Mouse (Mus musculus) hematopoietic stem cell, adult 5-6 weeks (primary cell): ENCODE measurements around the gene Etfdh. TPM values are rescaled to one million over a fixed set of nuclear protein-coding genes. Genes with fewer than 3 reads are reported as not detected.

ENCODE experiments used
- ATAC-seq, 2 experiments: fragments of 125-278 bp in 1 of 2; replicated peaks in 1 of 2; 2 replicates each; pipeline ENCODE4 v1.8.0; 2016 to 2017; ENCODE audit warnings: inconsistent platforms in 2 of 2, mild to moderate bottlenecking in 2 of 2, moderate number of reproducible peaks in 2 of 2, low read depth in 1 of 2, moderate TSS enrichment in 1 of 2; ENCODE audit not compliant: low FRiP score in 2 of 2, poor library complexity in 2 of 2, severe bottlenecking in 2 of 2, insufficient read depth in 1 of 2, low TSS enrichment in 1 of 2
- total RNA-seq: library from RNA; stranded (forward); fragments of 172-1452, 232-1000 nt; gene quantifications from 2 replicates; pipeline ENCODE4 v1.2.3, GENCODE M21; 2017

Etfdh gene
- total RNA-seq, 1 experiment from 2014 or later: 71.4 TPM

GRCm38 (mm10) chr3:79561784-79562715 is 67.2 kb downstream of the Etfdh start:
- ATAC-seq: no peak

GRCm38 (mm10) chr3:79560555-79560954 is 68.7 kb downstream of the Etfdh start:
- no peak for ATAC-seq

- ATAC-seq: peak in 1 of 2 experiments; percentile 38; a peak in 1 of 4 replicates
These were observed 69.6 kb downstream of the Etfdh start for GRCm38 (mm10) chr3:79559773-79560045.

- peak; percentile 57 to 71 for ATAC-seq
These were observed 70.1 kb downstream of the Etfdh start for GRCm38 (mm10) chr3:79559021-79559772.

- no peak for ATAC-seq
These were observed 74.2 kb downstream of the Etfdh start for GRCm38 (mm10) chr3:79555061-79555460.

Other genes with a start within 250 kb of the Etfdh start
- gene Fnip2, start 61.7 kb downstream of the Etfdh start, total RNA-seq: 12.8 and 13.1 TPM in 2 replicates
- 255 and 303 TPM in 2 replicates for gene Ppid, start 38.2 kb downstream of the Etfdh start, total RNA-seq
- 12.8 and 18.1 TPM in 2 replicates for gene 4930579G24Rik, start 421 bp downstream of the Etfdh start, total RNA-seq
- not detected in 2 replicates for gene Rxfp1, start 108.4 kb upstream of the Etfdh start, total RNA-seq
- gene Tmem144, start 223.3 kb upstream of the Etfdh start, total RNA-seq: 0.75 and 1.5 TPM in 2 replicates